Mouse (Mus musculus): ENCODE results near the gene Tspan4. TPM values are rescaled to one million over a fixed set of nuclear protein-coding genes. Genes with fewer than 3 reads are reported as not detected.

The Tspan4 gene
- polyA plus RNA-seq (2012): 0.31 and 0.46 TPM in 2 replicates

- TF ChIP-seq TAL1 (IDR thresholded peaks at IDR 0.05; ENCODE audit: low read length): no peak
- TF ChIP-seq GATA1 (IDR thresholded peaks at IDR 0.05; ENCODE audit: low read length): no peak
- peaks cover 33% of the 10 kb centered on the region for H3K36me3 ChIP-seq (ENCODE audit: control insufficient read depth)
- H3K4me3 ChIP-seq (replicated peaks): peak within 1 kb of the TSS; percentile 95
- no peaks in the 10 kb centered on the region; the same call in 1 of the 2 replicates for H3K27me3 ChIP-seq (ENCODE audit: control insufficient read depth)
- no peaks in the 10 kb centered on the region for H3K9me3 ChIP-seq (ENCODE audit: control insufficient read depth, low read length)
- peaks cover 68% of the 10 kb centered on the region for H3K4me1 ChIP-seq (ENCODE audit: control insufficient read depth)
Measured at GRCm38 (mm10) chr7:141475011-141475804, at the start of gene Tspan4, which contains the start of gene Polr2l. TSS of gene Tspan4 (plus strand) at chr7:141475240. TSS of gene Polr2l (minus strand) at chr7:141475132.

GRCm38 (mm10) chr7:141426948-141427730 lies 47.9 kb upstream of the Tspan4 start:
- Histone ChIP-seq H3K36me3 (ENCODE audit: control insufficient read depth) (peaks cover 19% of the 10 kb centered on the region), H3K9me3 (ENCODE audit: control insufficient read depth, low read length) (no peaks in the 10 kb centered on the region), H3K4me1 (ENCODE audit: control insufficient read depth) (peaks cover 31% of the 10 kb centered on the region), H3K27me3 (ENCODE audit: control insufficient read depth) (peaks cover 23% of the 10 kb centered on the region), H3K4me3 (replicated peaks) (no peak overlapping the region)
- TF ChIP-seq TAL1 (IDR thresholded peaks at IDR 0.05; ENCODE audit: low read length): no peak
- no peak for TF ChIP-seq GATA1 (IDR thresholded peaks at IDR 0.05; ENCODE audit: low read length)

GRCm38 (mm10) chr7:141428701-141429100 lies 46.3 kb upstream of the Tspan4 start:
- Histone ChIP-seq H3K4me1 (ENCODE audit: control insufficient read depth) (peaks cover 45% of the 10 kb centered on the region), H3K9me3 (ENCODE audit: control insufficient read depth, low read length) (no peaks in the 10 kb centered on the region), H3K4me3 (replicated peaks) (no peak overlapping the region), H3K27me3 (ENCODE audit: control insufficient read depth) (peaks cover 16% of the 10 kb centered on the region), H3K36me3 (ENCODE audit: control insufficient read depth) (peaks cover 35% of the 10 kb centered on the region)
- no peak for TF ChIP-seq TAL1 (IDR thresholded peaks at IDR 0.05; ENCODE audit: low read length)
- no peak for TF ChIP-seq GATA1 (IDR thresholded peaks at IDR 0.05; ENCODE audit: low read length)

DNA sequence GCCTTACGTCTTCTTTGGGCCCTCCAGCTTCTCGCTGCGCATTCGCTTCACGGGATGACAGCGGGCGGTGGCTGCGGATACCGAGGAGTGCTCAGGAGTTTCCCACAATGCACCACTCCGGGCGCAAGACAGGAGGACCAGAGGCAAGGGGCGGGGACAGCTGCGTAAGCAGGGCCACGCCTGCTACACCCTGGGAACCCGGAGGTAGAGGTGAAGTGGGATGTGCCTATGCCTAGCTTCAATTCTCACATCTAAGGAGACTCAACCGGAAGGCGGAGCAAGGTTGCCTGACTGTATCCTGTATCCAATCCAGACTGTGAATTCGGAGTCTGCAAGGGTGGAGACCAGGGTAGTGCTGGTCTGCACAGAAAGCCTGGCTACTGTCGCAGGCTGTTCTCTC lies 45.7 kb upstream of the Tspan4 start, which contains the start of gene Cend1:
Gene Cend1, minus strand, starts transcription at position 182 of the 400 bp plus-strand sequence.
- peaks cover 15% of the 10 kb centered on the region for H3K27me3 ChIP-seq (ENCODE audit: control insufficient read depth)
- H3K4me3 ChIP-seq (replicated peaks): no peak within 1 kb of the TSS
- peaks cover 39% of the 10 kb centered on the region for H3K36me3 ChIP-seq (ENCODE audit: control insufficient read depth)
- peaks cover 51% of the 10 kb centered on the region for H3K4me1 ChIP-seq (ENCODE audit: control insufficient read depth)
- no peaks in the 10 kb centered on the region for H3K9me3 ChIP-seq (ENCODE audit: control insufficient read depth, low read length)
- TF ChIP-seq TAL1 (IDR thresholded peaks at IDR 0.05; ENCODE audit: low read length) (no peak), GATA1 (IDR thresholded peaks at IDR 0.05; ENCODE audit: low read length) (no peak)

GRCm38 (mm10) chr7:141429840-141430584 lies 45.0 kb upstream of the Tspan4 start:
- Histone ChIP-seq H3K4me1 (ENCODE audit: control insufficient read depth) (peaks cover 58% of the 10 kb centered on the region), H3K9me3 (ENCODE audit: control insufficient read depth, low read length) (no peaks in the 10 kb centered on the region), H3K27me3 (ENCODE audit: control insufficient read depth) (peaks cover 12% of the 10 kb centered on the region), H3K36me3 (ENCODE audit: control insufficient read depth) (peaks cover 39% of the 10 kb centered on the region), H3K4me3 (replicated peaks) (no peak overlapping the region)
- TF ChIP-seq GATA1 (IDR thresholded peaks at IDR 0.05; ENCODE audit: low read length) (no peak), TAL1 (IDR thresholded peaks at IDR 0.05; ENCODE audit: low read length) (no peak)

DNA sequence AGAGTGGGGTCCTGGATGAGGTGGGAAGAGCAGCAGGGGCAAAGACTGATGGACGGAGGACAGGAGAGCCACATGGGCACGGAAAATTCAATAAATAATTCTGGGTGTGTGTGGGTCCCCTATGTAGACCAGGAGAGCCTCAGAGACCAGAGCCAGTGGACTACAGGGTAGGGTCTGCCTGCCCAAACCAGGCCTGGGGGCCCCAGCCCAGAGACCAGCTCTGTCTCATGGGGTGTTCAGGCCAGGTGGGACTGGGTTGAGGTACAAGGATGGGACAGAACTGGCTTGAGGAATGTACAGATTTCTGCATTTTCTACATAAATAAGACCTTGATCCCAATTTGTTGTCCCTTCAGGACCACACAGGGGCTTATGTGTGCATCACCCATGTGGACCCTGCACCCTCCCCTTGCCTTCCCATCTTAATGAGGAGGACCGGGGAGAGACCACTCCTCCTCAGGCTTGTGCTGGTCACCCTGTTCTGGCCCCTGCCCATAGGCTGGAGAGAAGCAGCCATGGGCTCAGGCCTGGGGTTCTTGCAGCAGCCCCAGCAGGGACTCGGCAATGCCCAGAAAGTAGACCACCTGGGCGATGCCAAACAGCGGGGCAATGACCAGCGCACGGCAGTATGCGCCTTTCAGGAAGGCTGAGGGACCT lies 44.3 kb upstream of the Tspan4 start:
- no peak for TF ChIP-seq TAL1 (IDR thresholded peaks at IDR 0.05; ENCODE audit: low read length)
- no peak for TF ChIP-seq GATA1 (IDR thresholded peaks at IDR 0.05; ENCODE audit: low read length)

GRCm38 (mm10) chr7:141431434-141432185 lies 43.4 kb upstream of the Tspan4 start:
- Histone ChIP-seq H3K36me3 (ENCODE audit: control insufficient read depth) (peaks cover 50% of the 10 kb centered on the region), H3K27me3 (ENCODE audit: control insufficient read depth) (peaks cover 3% of the 10 kb centered on the region), H3K4me3 (replicated peaks) (no peak overlapping the region), H3K4me1 (ENCODE audit: control insufficient read depth) (peaks cover 71% of the 10 kb centered on the region), H3K9me3 (ENCODE audit: control insufficient read depth, low read length) (no peaks in the 10 kb centered on the region)
- TF ChIP-seq GATA1 (IDR thresholded peaks at IDR 0.05; ENCODE audit: low read length) (no peak), TAL1 (IDR thresholded peaks at IDR 0.05; ENCODE audit: low read length) (no peak)

More for the DNA sequence above, 44.3 kb upstream of the Tspan4 start:
- Histone ChIP-seq H3K4me1 (ENCODE audit: control insufficient read depth) (peaks cover 65% of the 10 kb centered on the region), H3K4me3 (replicated peaks) (no peak overlapping the region), H3K27me3 (ENCODE audit: control insufficient read depth) (peaks cover 8% of the 10 kb centered on the region), H3K9me3 (ENCODE audit: control insufficient read depth, low read length) (no peaks in the 10 kb centered on the region), H3K36me3 (ENCODE audit: control insufficient read depth) (peaks cover 41% of the 10 kb centered on the region)
